Mouse (Mus musculus) spleen, adult 2 months (tissue): ENCODE measurements around the gene Sema3f.

Experiments used
- CTCF ChIP-seq: fragments of 200-500 bp; IDR thresholded peaks from 2 replicates; pipeline ENCODE4 v1.5.1; 2011; ENCODE audit warnings: mild to moderate bottlenecking, inconsistent platforms; ENCODE audit not compliant: insufficient read depth, insufficient read length, insufficient replicate concordance; ENCODE audit errors: extremely low read depth
- POLR2A ChIP-seq: fragments of 200-500 bp; IDR thresholded peaks from 2 replicates; pipeline ENCODE4 v1.6.1; 2011; ENCODE audit warnings: low read depth, low read length, inconsistent platforms

GRCm38 (mm10) chr9:107643544-107644214 lies 66.6 kb downstream of the Sema3f start:
- TF ChIP-seq POLR2A, result no peak
- no peak for TF ChIP-seq CTCF
